Mouse (Mus musculus) cerebellum, adult 9-10 months (tissue): ENCODE data around the gene Fam124b.

Experiments
- DNase-seq: peaks from one replicate; pipeline ENCODE4 v3.0.0; 2022

The Fam124b gene

GRCm38 (mm10) chr1:80167706-80168105, 50.6 kb downstream of the Fam124b start:
- DNase-seq, result no peak

DNA sequence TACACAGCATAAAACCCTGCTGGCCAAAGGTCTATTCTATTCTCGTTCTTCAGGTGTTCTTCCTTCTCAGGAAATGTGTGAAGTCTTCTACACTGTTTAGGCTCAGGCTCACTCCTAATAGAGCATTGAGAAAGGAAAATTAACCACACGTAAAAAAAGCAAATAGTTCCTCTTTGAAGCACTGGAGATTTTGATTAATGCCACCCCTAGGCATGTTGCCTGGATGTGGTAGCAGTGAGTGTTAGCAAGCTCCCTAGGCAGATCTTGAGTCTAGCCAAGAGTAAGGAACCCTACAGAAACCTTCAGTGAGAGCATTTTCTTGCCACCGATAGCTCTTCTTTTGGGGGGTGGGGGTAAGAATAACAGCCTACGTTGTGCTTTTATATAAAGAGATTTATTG, 51.7 kb downstream of the Fam124b start:
- no peak for DNase-seq

GRCm38 (mm10) chr1:80165391-80165790, 52.9 kb downstream of the Fam124b start:
- DNase-seq, result no peak

GRCm38 (mm10) chr1:80162943-80163342, 55.3 kb downstream of the Fam124b start:
- no peak for DNase-seq

- DNase-seq, result no peak
Observed at GRCm38 (mm10) chr1:80159586-80159985, 58.7 kb downstream of the Fam124b start.

GRCm38 (mm10) chr1:80154902-80155301, 63.4 kb downstream of the Fam124b start:
- DNase-seq, result no peak

DNA sequence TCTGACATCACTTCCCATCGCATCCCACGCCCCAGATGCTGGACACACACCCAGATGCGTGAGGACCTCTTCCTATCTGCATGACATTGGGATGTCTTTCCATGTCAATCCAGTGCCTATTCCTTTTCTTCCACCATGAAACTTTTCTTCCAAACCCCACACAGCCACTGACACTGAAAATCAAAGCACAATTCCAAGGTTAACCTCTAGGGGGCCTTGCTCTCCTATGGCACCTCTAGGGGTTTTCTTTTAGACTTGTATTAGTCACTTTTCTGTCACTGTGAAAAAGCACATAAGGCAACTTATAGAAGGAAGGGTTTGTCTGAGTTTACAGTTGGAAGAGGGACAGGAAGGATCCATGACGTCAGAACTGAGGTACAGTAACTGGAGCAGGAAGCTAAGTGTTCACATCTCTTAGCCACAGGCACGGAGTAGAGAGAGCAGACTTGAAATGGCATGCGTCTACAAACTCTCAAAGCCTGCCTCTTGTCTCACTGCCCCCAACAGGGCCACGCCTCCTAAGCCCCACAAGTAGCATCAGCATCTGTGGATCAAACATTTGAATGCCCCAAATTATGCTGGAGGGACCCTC, 65.1 kb downstream of the Fam124b start:
- no peak for DNase-seq

DNA sequence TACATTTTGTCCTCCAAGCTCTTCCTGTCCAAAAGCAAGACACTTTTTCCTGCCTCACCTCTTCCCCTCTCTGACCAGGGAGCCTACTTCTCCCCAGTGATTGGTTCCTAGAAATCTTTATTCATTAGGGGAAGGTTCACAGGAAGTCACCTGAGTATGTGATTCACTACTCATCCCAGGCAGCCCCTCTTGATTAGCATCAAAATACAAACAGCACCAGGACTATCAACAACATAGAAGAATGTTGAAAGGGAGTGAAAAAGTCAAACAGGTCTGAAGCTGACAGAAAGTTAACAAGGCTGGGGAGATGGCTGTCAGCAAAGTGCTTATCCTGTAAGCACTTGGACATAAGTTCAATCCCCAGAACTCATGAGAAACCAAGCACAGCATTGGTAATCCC, 67.6 kb downstream of the Fam124b start:
- no peak for DNase-seq
